Mouse (Mus musculus): ENCODE data around the gene Pdzd2. TPM values are rescaled to one million over a fixed set of nuclear protein-coding genes. Genes with fewer than 3 reads are reported as not detected.
"Not testable (repeated sequence)": the region's sequence is repeated elsewhere in the genome, so short reads cannot be mapped to it uniquely, and the experiment has no call there.

The Pdzd2 gene
- polyA plus RNA-seq, 1 experiment from 2014 or later: 18.7 TPM

- Histone ChIP-seq H3K36me3 (peaks cover 10% of the 10 kb centered on the region; the same call in 1 of the 2 replicates), H3K4me1 (replicated peaks) (peaks cover 23% of the 10 kb centered on the region), H3K4me2 (no peak overlapping the region), H3K27me3 (no peaks in the 10 kb centered on the region), H3K4me3 (no peak overlapping the region), H3K27ac (no peak overlapping the region), H3K9ac (no peak overlapping the region), H3K9me3 (replicated peaks) (no peaks in the 10 kb centered on the region)
- no peak for ATAC-seq (replicated peaks; ENCODE audit: insufficient number of reproducible peaks, insufficient read depth, low FRiP score, low read depth)
- 93% methylated on average over 3 of the region's 3 CpGs for WGBS
Observed at GRCm38 (mm10) chr15:12370096-12370495, 369.6 kb downstream of the Pdzd2 start.

- Histone ChIP-seq H3K9me3 (replicated peaks) (no peaks in the 10 kb centered on the region), H3K27me3 (no peaks in the 10 kb centered on the region), H3K36me3 (peaks cover 3% of the 10 kb centered on the region; the same call in 1 of the 2 replicates), H3K27ac (no peak overlapping the region), H3K4me3 (no peak overlapping the region), H3K4me2 (no peak overlapping the region), H3K4me1 (replicated peaks) (peaks cover 21% of the 10 kb centered on the region), H3K9ac (no peak overlapping the region)
- ATAC-seq (replicated peaks; ENCODE audit: insufficient number of reproducible peaks, insufficient read depth, low FRiP score, low read depth): no peak
- WGBS: 89% methylated on average over 4 of the region's 4 CpGs
Observed at GRCm38 (mm10) chr15:12368850-12369249, 370.9 kb downstream of the Pdzd2 start.

GRCm38 (mm10) chr15:12368357-12368756 is 371.4 kb downstream of the Pdzd2 start:
- no peaks in the 10 kb centered on the region for H3K9me3 ChIP-seq (replicated peaks)
- H3K4me3 ChIP-seq: no peak overlapping the region
- H3K27ac ChIP-seq: peak overlapping the region; percentile 65
- H3K36me3 ChIP-seq: peaks cover 3% of the 10 kb centered on the region; the same call in 1 of the 2 replicates
- peaks cover 21% of the 10 kb centered on the region for H3K4me1 ChIP-seq (replicated peaks)
- H3K4me2 ChIP-seq: no peak overlapping the region
- H3K9ac ChIP-seq: no peak overlapping the region
- no peak for ATAC-seq (replicated peaks; ENCODE audit: insufficient number of reproducible peaks, insufficient read depth, low FRiP score, low read depth)
- no peaks in the 10 kb centered on the region for H3K27me3 ChIP-seq
- 85% methylated on average over 11 of the region's 11 CpGs for WGBS

GRCm38 (mm10) chr15:12367306-12368080 is 372.2 kb downstream of the Pdzd2 start:
- Histone ChIP-seq H3K27ac (peak overlapping the region; percentile 65), H3K27me3 (no peaks in the 10 kb centered on the region), H3K4me2 (peak overlapping the region; percentile 19), H3K9ac (no peak overlapping the region), H3K4me1 (replicated peaks) (peaks cover 21% of the 10 kb centered on the region), H3K4me3 (no peak overlapping the region), H3K36me3 (peaks cover 3% of the 10 kb centered on the region; the same call in 1 of the 2 replicates), H3K9me3 (replicated peaks) (no peaks in the 10 kb centered on the region)
- WGBS: 21% methylated on average over 13 of the region's 13 CpGs
- peak; percentile 87 for ATAC-seq (replicated peaks; ENCODE audit: insufficient number of reproducible peaks, insufficient read depth, low FRiP score, low read depth)

- not testable (repeated sequence) for H3K36me3 ChIP-seq; H3K4me2 ChIP-seq; ATAC-seq (replicated peaks; ENCODE audit: insufficient number of reproducible peaks, insufficient read depth, low FRiP score, low read depth); H3K9me3 ChIP-seq (replicated peaks); H3K27me3 ChIP-seq; H3K4me3 ChIP-seq; H3K9ac ChIP-seq
- WGBS: 85% methylated on average over 11 of the region's 11 CpGs
- peaks cover 21% of the 10 kb centered on the region for H3K4me1 ChIP-seq (replicated peaks)
- H3K27ac ChIP-seq: peak overlapping the region; percentile 65; the same call in 1 of the 2 replicates
Observed at GRCm38 (mm10) chr15:12366580-12367305, 373.0 kb downstream of the Pdzd2 start.

- 47% methylated on average over 3 of the region's 3 CpGs for WGBS
- Histone ChIP-seq H3K27me3 (no peaks in the 10 kb centered on the region), H3K4me2 (no peak overlapping the region), H3K9me3 (replicated peaks) (no peaks in the 10 kb centered on the region), H3K4me1 (replicated peaks) (peaks cover 18% of the 10 kb centered on the region), H3K27ac (no peak overlapping the region), H3K9ac (no peak overlapping the region), H3K4me3 (no peak overlapping the region), H3K36me3 (peaks cover 3% of the 10 kb centered on the region; the same call in 1 of the 2 replicates)
- no peak for ATAC-seq (replicated peaks; ENCODE audit: insufficient number of reproducible peaks, insufficient read depth, low FRiP score, low read depth)
Observed at GRCm38 (mm10) chr15:12366072-12366469, 373.7 kb downstream of the Pdzd2 start.

- Histone ChIP-seq H3K4me2 (no peak overlapping the region), H3K9ac (no peak overlapping the region), H3K4me1 (replicated peaks) (peaks cover 18% of the 10 kb centered on the region), H3K36me3 (peaks cover 4% of the 10 kb centered on the region; the same call in 1 of the 2 replicates), H3K4me3 (no peak overlapping the region), H3K9me3 (replicated peaks) (no peaks in the 10 kb centered on the region), H3K27me3 (no peaks in the 10 kb centered on the region), H3K27ac (no peak overlapping the region)
- ATAC-seq (replicated peaks; ENCODE audit: insufficient number of reproducible peaks, insufficient read depth, low FRiP score, low read depth): no peak
- WGBS: 72% methylated on average over 15 of the region's 15 CpGs
Observed at GRCm38 (mm10) chr15:12365416-12366071, 374.2 kb downstream of the Pdzd2 start.

- Histone ChIP-seq H3K36me3 (peaks cover 6% of the 10 kb centered on the region; the same call in 1 of the 2 replicates), H3K27ac (no peak overlapping the region), H3K9ac (no peak overlapping the region), H3K4me3 (no peak overlapping the region), H3K9me3 (replicated peaks) (no peaks in the 10 kb centered on the region), H3K27me3 (no peaks in the 10 kb centered on the region), H3K4me2 (no peak overlapping the region), H3K4me1 (replicated peaks) (peaks cover 18% of the 10 kb centered on the region)
- 81% methylated on average over 4 of the region's 4 CpGs for WGBS
- ATAC-seq (replicated peaks; ENCODE audit: insufficient number of reproducible peaks, insufficient read depth, low FRiP score, low read depth): no peak
Observed at GRCm38 (mm10) chr15:12364096-12364495, 375.6 kb downstream of the Pdzd2 start.

- H3K4me2 ChIP-seq: no peak overlapping the region
- H3K4me1 ChIP-seq (replicated peaks): peaks cover 10% of the 10 kb centered on the region
- WGBS: 86% methylated on average over 6 of the region's 6 CpGs
- no peak overlapping the region for H3K9ac ChIP-seq
- H3K27me3 ChIP-seq: no peaks in the 10 kb centered on the region
- no peaks in the 10 kb centered on the region for H3K9me3 ChIP-seq (replicated peaks)
- peaks cover 6% of the 10 kb centered on the region; the same call in 1 of the 2 replicates for H3K36me3 ChIP-seq
- no peak overlapping the region for H3K27ac ChIP-seq
- no peak overlapping the region for H3K4me3 ChIP-seq
- no peak for ATAC-seq (replicated peaks; ENCODE audit: insufficient number of reproducible peaks, insufficient read depth, low FRiP score, low read depth)
Observed at GRCm38 (mm10) chr15:12362701-12363040, 377.1 kb downstream of the Pdzd2 start.

- Histone ChIP-seq H3K36me3 (peaks cover 9% of the 10 kb centered on the region; the same call in 1 of the 2 replicates), H3K9ac (no peak overlapping the region), H3K4me1 (replicated peaks) (peaks cover 7% of the 10 kb centered on the region), H3K9me3 (replicated peaks) (no peaks in the 10 kb centered on the region), H3K27me3 (no peaks in the 10 kb centered on the region), H3K27ac (no peak overlapping the region), H3K4me3 (no peak overlapping the region), H3K4me2 (no peak overlapping the region)
- no peak for ATAC-seq (replicated peaks; ENCODE audit: insufficient number of reproducible peaks, insufficient read depth, low FRiP score, low read depth)
- 87% methylated on average over 14 of the region's 14 CpGs for WGBS
Observed at GRCm38 (mm10) chr15:12362001-12362700, 377.6 kb downstream of the Pdzd2 start.

Measured in heart, embryonic 15.5 days (tissue).